In genomic region chr3:101408953-101409750, GRCm38 (mm10) we compare ENCODE assay signal across 10 mouse cellular contexts. TPM values are rescaled to one million over a fixed set of nuclear protein-coding genes. Genes with fewer than 3 reads are reported as not detected.
A peak's percentile ranks its signal among the peaks of the same experiment; 100 is the strongest.
DNase-seq lines count a peak whose midpoint lies in the region; ATAC-seq and TF ChIP-seq lines count a peak whose summit lies in the region.
"Had no signal": no experiment of that assay in that cellular context is flagged by ENCODE, and none has a peak within 500 bp of the region (broad histone marks: within the 10 kb centered on the region; RNA-seq: fewer than 3 reads in every experiment).

No protein-coding gene starts in this region.

- H3K9ac ChIP-seq in forebrain, embryonic 16.5 days (replicated peaks; ENCODE audit: low read depth, low read length) = 0 out of 2 replicates have a peak overlapping the region, but pooled peaks have one; percentile 15
- no peak overlapping the region for H3K9ac ChIP-seq in neural tube, embryonic 13.5 days

- no peak for ATAC-seq in forebrain, embryonic 16.5 days
- ATAC-seq in neural tube, embryonic 13.5 days (ENCODE audit: low read depth) = no peak

- TF ChIP-seq CTCF in layer of hippocampus, adult 2 months (conservative IDR thresholded peaks at IDR 0.05) = no peak

- peaks cover 44% of the 10 kb centered on the region for H3K4me1 ChIP-seq in forebrain, embryonic 16.5 days (replicated peaks; ENCODE audit: control insufficient read depth, insufficient read depth, low read length)
- peaks cover 63% of the 10 kb centered on the region for H3K4me1 ChIP-seq in neural tube, embryonic 13.5 days (replicated peaks)

- H3K36me3 ChIP-seq in forebrain, embryonic 16.5 days (ENCODE audit: control insufficient read depth, insufficient read depth) = no peaks in the 10 kb centered on the region
- no peaks in the 10 kb centered on the region for H3K36me3 ChIP-seq in neural tube, embryonic 13.5 days

- no peaks in the 10 kb centered on the region for H3K27me3 ChIP-seq in forebrain, embryonic 16.5 days (replicated peaks; ENCODE audit: control insufficient read depth, insufficient read depth, low read length)
- H3K27me3 ChIP-seq in neural tube, embryonic 13.5 days = no peaks in the 10 kb centered on the region

- H3K27ac ChIP-seq in layer of hippocampus, adult 2 months = peak overlapping the region; percentile 64; the same call in 1 of the 2 replicates
- H3K27ac ChIP-seq in forebrain, embryonic 16.5 days (ENCODE audit: low read length) = peak overlapping the region; percentile 16; the same call in 1 of the 2 replicates
- peak overlapping the region; percentile 65 for H3K27ac ChIP-seq in neural tube, embryonic 13.5 days (replicated peaks)

- WGBS in forebrain, embryonic 16.5 days = 47% methylated on average over 20 of the region's 20 CpGs
- 50% methylated on average over 20 of the region's 20 CpGs for WGBS in neural tube, embryonic 13.5 days

- H3K4me3 ChIP-seq in layer of hippocampus, adult 2 months = no peak overlapping the region
- no peak overlapping the region for H3K4me3 ChIP-seq in forebrain, embryonic 16.5 days (replicated peaks; ENCODE audit: low read length)
- H3K4me3 ChIP-seq in neural tube, embryonic 13.5 days = no peak overlapping the region
- H3K4me3 ChIP-seq: myocyte had no signal

- H3K9me3 ChIP-seq in forebrain, embryonic 16.5 days (ENCODE audit: control insufficient read depth, low read length) = no peaks in the 10 kb centered on the region
- H3K9me3 ChIP-seq in neural tube, embryonic 13.5 days = no peaks in the 10 kb centered on the region

- peak; percentile 53 for DNase-seq in embryo, embryonic 10 days (ENCODE audit: low spot score)
- DNase-seq in embryo, embryonic 11 days = no peak
- DNase-seq in layer of hippocampus, adult 2 months (ENCODE audit: low spot score in 2 of 2) = no peak
- DNase-seq in layer of hippocampus, adult 8-10 months (ENCODE audit: low spot score in 2 of 2) = no peak
- DNase-seq in frontal cortex, postnatal 25 days (ENCODE audit: low spot score in 2 of 2) = no peak
- DNase-seq in spleen, postnatal 36 days (ENCODE audit: low spot score in 2 of 2) = no peak
- DNase-seq: thymus, postnatal 36 days had no signal

- no peak overlapping the region for H3K4me2 ChIP-seq in forebrain, embryonic 16.5 days (ENCODE audit: low read length)
- no peak overlapping the region for H3K4me2 ChIP-seq in neural tube, embryonic 13.5 days

RNA-seq across cellular contexts. Expression of gene Igsf3, which starts 32.3 kb away (rescaled TPM):
- total RNA-seq in layer of hippocampus, adult 2 months (2021) = 10 to 100 TPM; 19.4 to 20.6 TPM
- 10 to 100 TPM; 16.4 to 17.7 (median 16.9) TPM for total RNA-seq in layer of hippocampus, adult 8-10 months (2022)
- polyA plus RNA-seq in forebrain, embryonic 16.5 days (2015; fragmentation: Nextera tagmentation; extraction: Ambion mirVana) = 98.6 and 100 TPM in 2 replicates
- 76.9 and 80.0 TPM in 2 replicates for polyA plus RNA-seq in neural tube, embryonic 13.5 days (2015; fragmentation: Nextera tagmentation; extraction: Ambion mirVana)
